Mouse (Mus musculus): ENCODE results near the gene Rnf148. TPM values are rescaled to one million over a fixed set of nuclear protein-coding genes. Genes with fewer than 3 reads are reported as not detected.

Gene Rnf148
- not detected in 2 replicates for polyA plus RNA-seq (2014; fragmentation: Nextera tagmentation; extraction: Ambion mirVana)

DNA sequence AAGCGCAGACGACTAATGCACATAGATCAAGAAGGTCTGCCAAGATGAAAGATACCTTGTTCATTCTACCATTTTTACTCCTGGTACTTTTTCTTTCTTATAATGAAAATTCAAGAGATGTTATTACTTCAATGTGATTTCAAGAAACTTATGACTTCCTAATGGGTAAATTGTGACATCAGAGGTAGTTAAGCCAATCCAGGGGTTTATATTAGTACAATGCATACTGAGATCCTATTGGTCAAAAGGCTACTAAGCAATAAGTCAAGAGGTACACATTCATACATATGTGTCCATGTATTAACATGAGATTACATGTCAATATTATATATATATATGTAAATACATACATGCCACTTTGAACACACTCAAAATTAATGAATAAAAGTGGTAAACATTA lies at the start of gene Rnf148:
TSS of gene Rnf148 (minus strand) at position 101 of the 400 bp plus-strand sequence.
- no peak within 1 kb of the TSS for H3K4me2 ChIP-seq (ENCODE audit: low read depth)
- WGBS: 96% methylated on average over 2 of the region's 2 CpGs
- H3K27ac ChIP-seq (ENCODE audit: low read depth, low read length): no peak within 1 kb of the TSS
- no peaks in the 10 kb centered on the region for H3K36me3 ChIP-seq (ENCODE audit: control insufficient read depth, insufficient read depth, low read length)
- H3K27me3 ChIP-seq (ENCODE audit: control insufficient read depth, insufficient read depth, low read length): no peaks in the 10 kb centered on the region
- no peak within 1 kb of the TSS for H3K9ac ChIP-seq (ENCODE audit: low read length)
- H3K9me3 ChIP-seq (ENCODE audit: control insufficient read depth, low read length): no peaks in the 10 kb centered on the region
- no peak within 1 kb of the TSS for H3K4me3 ChIP-seq (ENCODE audit: low read depth, low read length)
- ATAC-seq (ENCODE audit: insufficient read depth, low FRiP score, low TSS enrichment): no peak
- no peak for DNase-seq (ENCODE audit: low spot score)
- H3K4me1 ChIP-seq (ENCODE audit: control insufficient read depth, insufficient read depth, low read length): no peaks in the 10 kb centered on the region

GRCm38 (mm10) chr6:23700879-23701278 lies 45.9 kb upstream of the Rnf148 start:
- H3K4me1 ChIP-seq (ENCODE audit: control insufficient read depth, insufficient read depth, low read length): no peaks in the 10 kb centered on the region
- no peaks in the 10 kb centered on the region for H3K27me3 ChIP-seq (ENCODE audit: control insufficient read depth, insufficient read depth, low read length)
- no peak for ATAC-seq (ENCODE audit: insufficient read depth, low FRiP score, low TSS enrichment)
- H3K4me3 ChIP-seq (ENCODE audit: low read depth, low read length): no peak overlapping the region
- 86% methylated on average over 3 of the region's 3 CpGs for WGBS
- no peak overlapping the region for H3K4me2 ChIP-seq (ENCODE audit: low read depth)
- H3K9ac ChIP-seq (ENCODE audit: low read length): no peak overlapping the region
- no peaks in the 10 kb centered on the region for H3K9me3 ChIP-seq (ENCODE audit: control insufficient read depth, low read length)
- no peak overlapping the region for H3K27ac ChIP-seq (ENCODE audit: low read depth, low read length)
- no peaks in the 10 kb centered on the region for H3K36me3 ChIP-seq (ENCODE audit: control insufficient read depth, insufficient read depth, low read length)
- no peak for DNase-seq (ENCODE audit: low spot score)

DNA sequence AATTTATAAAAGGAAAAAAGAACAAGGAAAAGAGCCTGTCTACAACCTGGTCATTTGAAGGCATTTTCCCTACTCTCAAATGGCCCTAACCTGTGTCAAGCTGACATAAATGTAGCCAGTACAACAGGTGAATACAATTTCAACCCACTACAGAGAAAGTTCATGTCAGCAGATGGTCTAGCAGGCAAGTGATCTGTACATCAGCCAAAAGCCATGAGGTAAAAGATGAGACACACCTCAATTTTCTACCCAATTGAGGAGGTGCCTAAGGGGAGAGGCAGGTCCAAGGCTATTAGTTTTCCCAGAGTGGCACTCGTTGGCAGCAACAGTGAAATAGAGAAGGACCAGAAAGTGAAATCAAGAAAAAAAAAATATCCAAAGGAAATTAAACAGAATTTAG lies 23.2 kb upstream of the Rnf148 start:
- Histone ChIP-seq H3K9me3 (ENCODE audit: control insufficient read depth, low read length) (no peaks in the 10 kb centered on the region), H3K4me1 (ENCODE audit: control insufficient read depth, insufficient read depth, low read length) (no peaks in the 10 kb centered on the region), H3K27me3 (ENCODE audit: control insufficient read depth, insufficient read depth, low read length) (no peaks in the 10 kb centered on the region), H3K4me2 (ENCODE audit: low read depth) (no peak overlapping the region), H3K36me3 (ENCODE audit: control insufficient read depth, insufficient read depth, low read length) (no peaks in the 10 kb centered on the region), H3K4me3 (ENCODE audit: low read depth, low read length) (no peak overlapping the region), H3K27ac (ENCODE audit: low read depth, low read length) (no peak overlapping the region), H3K9ac (ENCODE audit: low read length) (no peak overlapping the region)
- WGBS: 72% methylated on average over 1 of the region's 1 CpGs
- DNase-seq (ENCODE audit: low spot score) (no peak), ATAC-seq (ENCODE audit: insufficient read depth, low FRiP score, low TSS enrichment) (no peak)

DNA sequence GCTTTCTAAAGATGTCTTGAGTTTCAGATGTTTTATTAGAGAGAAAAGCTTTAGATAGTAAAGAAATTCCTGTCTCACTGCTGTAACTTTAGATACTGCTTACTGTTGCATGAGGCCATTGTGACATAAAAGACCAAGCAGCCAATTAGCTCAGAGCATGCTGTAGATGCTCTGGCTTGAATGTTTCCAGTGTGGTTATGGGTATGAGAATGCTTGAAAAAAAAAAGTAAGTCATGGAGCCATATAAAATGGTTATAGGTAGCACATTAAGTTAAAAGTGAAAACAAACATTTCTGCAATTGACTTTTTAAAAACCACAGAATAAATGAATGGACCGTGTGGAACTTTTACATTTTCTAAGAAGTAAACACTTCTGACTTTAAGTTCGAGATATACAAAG lies 4.7 kb downstream of the Rnf148 start, which contains the start of gene Rnf133:
TSS of gene Rnf133 (minus strand) at position 101 of the 400 bp plus-strand sequence.
- Histone ChIP-seq H3K4me2 (ENCODE audit: low read depth) (no peak within 1 kb of the TSS), H3K9ac (ENCODE audit: low read length) (no peak within 1 kb of the TSS), H3K27me3 (ENCODE audit: control insufficient read depth, insufficient read depth, low read length) (no peaks in the 10 kb centered on the region), H3K4me3 (ENCODE audit: low read depth, low read length) (no peak within 1 kb of the TSS), H3K27ac (ENCODE audit: low read depth, low read length) (no peak within 1 kb of the TSS), H3K36me3 (ENCODE audit: control insufficient read depth, insufficient read depth, low read length) (no peaks in the 10 kb centered on the region), H3K4me1 (ENCODE audit: control insufficient read depth, insufficient read depth, low read length) (no peaks in the 10 kb centered on the region), H3K9me3 (ENCODE audit: control insufficient read depth, low read length) (no peaks in the 10 kb centered on the region)
- WGBS: 90% methylated on average over 2 of the region's 2 CpGs
- no peak for ATAC-seq (ENCODE audit: insufficient read depth, low FRiP score, low TSS enrichment)
- no peak for DNase-seq (ENCODE audit: low spot score)

DNA sequence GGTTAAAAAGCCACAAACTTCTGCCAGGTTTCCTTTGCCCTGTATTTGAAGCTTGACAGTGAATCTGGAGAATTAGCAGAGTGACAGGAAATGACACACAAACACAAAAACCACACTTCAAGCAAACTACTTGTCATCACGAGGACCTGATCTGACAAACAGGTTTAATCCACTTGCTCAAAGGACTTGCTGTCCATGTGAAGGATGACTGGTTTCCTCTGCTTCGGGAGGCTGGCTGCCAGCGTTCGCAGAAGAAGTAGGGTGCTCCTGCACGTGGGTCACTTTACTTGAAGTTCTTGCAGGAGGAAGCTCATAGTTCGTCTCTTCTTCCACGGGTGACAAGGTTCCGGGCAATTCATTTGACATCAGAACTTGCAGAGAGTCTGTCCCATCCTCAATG lies 6.2 kb downstream of the Rnf148 start:
- WGBS: 88% methylated on average over 8 of the region's 8 CpGs
- H3K9ac ChIP-seq (ENCODE audit: low read length): no peak overlapping the region
- no peaks in the 10 kb centered on the region for H3K4me1 ChIP-seq (ENCODE audit: control insufficient read depth, insufficient read depth, low read length)
- DNase-seq (ENCODE audit: low spot score) (no peak), ATAC-seq (ENCODE audit: insufficient read depth, low FRiP score, low TSS enrichment) (no peak)
- H3K4me3 ChIP-seq (ENCODE audit: low read depth, low read length): no peak overlapping the region
- no peak overlapping the region for H3K4me2 ChIP-seq (ENCODE audit: low read depth)
- no peaks in the 10 kb centered on the region for H3K9me3 ChIP-seq (ENCODE audit: control insufficient read depth, low read length)
- no peaks in the 10 kb centered on the region for H3K27me3 ChIP-seq (ENCODE audit: control insufficient read depth, insufficient read depth, low read length)
- no peaks in the 10 kb centered on the region for H3K36me3 ChIP-seq (ENCODE audit: control insufficient read depth, insufficient read depth, low read length)
- H3K27ac ChIP-seq (ENCODE audit: low read depth, low read length): no peak overlapping the region

DNA sequence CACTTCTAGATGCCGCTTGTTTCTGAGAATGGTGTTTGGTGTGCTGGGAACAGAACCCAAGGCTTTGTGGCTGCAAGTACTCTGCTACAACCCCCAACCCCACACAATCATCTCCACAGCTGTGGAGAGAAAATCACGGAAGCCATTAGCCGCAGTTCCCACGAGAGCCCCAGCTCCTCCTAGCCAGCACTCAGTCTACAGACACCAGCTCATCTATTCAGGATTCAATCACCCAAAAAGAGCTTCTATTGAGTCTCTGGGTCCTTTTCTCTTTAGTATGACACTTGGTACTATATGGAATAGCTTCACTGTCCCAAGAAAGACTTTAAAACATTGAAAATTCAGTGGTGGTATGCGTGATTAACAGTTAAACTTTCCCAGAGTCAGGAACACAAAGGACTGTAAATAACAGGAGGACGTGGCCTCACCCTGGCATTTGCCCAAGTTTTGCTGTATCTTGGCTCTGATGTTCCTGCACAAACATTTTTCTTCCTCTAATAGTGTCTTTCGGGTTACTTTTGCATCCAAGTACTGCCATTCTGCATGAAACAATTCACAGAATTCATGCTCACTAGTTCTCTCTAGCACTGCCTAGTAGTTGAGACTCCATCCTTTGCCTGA lies 7.2 kb downstream of the Rnf148 start:
- ATAC-seq (ENCODE audit: insufficient read depth, low FRiP score, low TSS enrichment): no peak
- Histone ChIP-seq H3K27me3 (ENCODE audit: control insufficient read depth, insufficient read depth, low read length) (no peaks in the 10 kb centered on the region), H3K4me2 (ENCODE audit: low read depth) (no peak overlapping the region), H3K4me1 (ENCODE audit: control insufficient read depth, insufficient read depth, low read length) (no peaks in the 10 kb centered on the region), H3K9me3 (ENCODE audit: control insufficient read depth, low read length) (no peaks in the 10 kb centered on the region), H3K36me3 (ENCODE audit: control insufficient read depth, insufficient read depth, low read length) (no peaks in the 10 kb centered on the region), H3K4me3 (ENCODE audit: low read depth, low read length) (no peak overlapping the region), H3K27ac (ENCODE audit: low read depth, low read length) (no peak overlapping the region), H3K9ac (ENCODE audit: low read length) (no peak overlapping the region)
- no peak for DNase-seq (ENCODE audit: low spot score)
- WGBS: 81% methylated on average over 7 of the region's 7 CpGs

DNA sequence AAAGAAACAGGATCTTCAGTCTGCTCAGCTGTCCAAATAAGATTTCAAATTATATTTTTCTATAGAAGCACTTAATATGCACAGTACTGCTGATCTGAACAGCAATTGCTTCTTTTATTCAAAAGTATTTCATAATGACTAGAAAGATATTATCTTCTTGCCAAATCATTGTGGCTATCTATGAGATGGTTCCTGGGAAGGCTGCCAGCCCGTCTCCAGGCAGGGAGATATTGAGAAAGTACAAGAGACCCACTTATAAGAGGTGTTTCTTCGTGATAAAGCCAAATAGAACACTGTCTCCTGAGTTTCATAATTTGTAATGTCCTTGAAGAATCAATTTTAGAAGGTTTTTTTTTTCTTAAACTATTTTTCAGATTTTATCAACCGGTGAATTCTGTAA lies 17.9 kb downstream of the Rnf148 start:
- H3K9me3 ChIP-seq (ENCODE audit: control insufficient read depth, low read length): no peaks in the 10 kb centered on the region
- no peak overlapping the region for H3K4me3 ChIP-seq (ENCODE audit: low read depth, low read length)
- 84% methylated on average over 3 of the region's 3 CpGs for WGBS
- no peaks in the 10 kb centered on the region for H3K27me3 ChIP-seq (ENCODE audit: control insufficient read depth, insufficient read depth, low read length)
- no peaks in the 10 kb centered on the region for H3K4me1 ChIP-seq (ENCODE audit: control insufficient read depth, insufficient read depth, low read length)
- no peaks in the 10 kb centered on the region for H3K36me3 ChIP-seq (ENCODE audit: control insufficient read depth, insufficient read depth, low read length)
- no peak for DNase-seq (ENCODE audit: low spot score)
- no peak overlapping the region for H3K9ac ChIP-seq (ENCODE audit: low read length)
- H3K27ac ChIP-seq (ENCODE audit: low read depth, low read length): no peak overlapping the region
- ATAC-seq (ENCODE audit: insufficient read depth, low FRiP score, low TSS enrichment): no peak
- no peak overlapping the region for H3K4me2 ChIP-seq (ENCODE audit: low read depth)

DNA sequence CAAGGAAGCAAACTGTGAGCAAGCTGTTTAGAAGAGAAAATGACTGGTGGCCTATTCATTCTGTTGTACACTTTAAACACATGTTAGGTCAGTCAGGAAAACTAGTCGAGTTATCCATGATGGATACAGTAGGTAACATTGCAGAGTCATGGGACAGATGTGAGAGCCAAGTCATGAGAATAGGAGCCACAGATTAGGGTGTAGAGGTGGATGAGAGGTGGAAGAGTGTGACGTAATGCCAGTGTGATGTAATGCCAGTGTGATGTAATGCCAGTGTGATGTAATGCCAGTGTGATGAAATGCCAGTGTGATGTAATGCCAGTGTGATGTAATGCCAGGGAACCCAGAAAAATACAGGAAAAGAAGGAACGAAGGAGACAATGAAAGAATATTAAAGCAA lies 19.7 kb downstream of the Rnf148 start:
- no peak overlapping the region for H3K4me2 ChIP-seq (ENCODE audit: low read depth)
- no peak overlapping the region for H3K27ac ChIP-seq (ENCODE audit: low read depth, low read length)
- ATAC-seq (ENCODE audit: insufficient read depth, low FRiP score, low TSS enrichment): no peak
- DNase-seq (ENCODE audit: low spot score): no peak
- no peaks in the 10 kb centered on the region for H3K36me3 ChIP-seq (ENCODE audit: control insufficient read depth, insufficient read depth, low read length)
- H3K4me1 ChIP-seq (ENCODE audit: control insufficient read depth, insufficient read depth, low read length): no peaks in the 10 kb centered on the region
- H3K9me3 ChIP-seq (ENCODE audit: control insufficient read depth, low read length): no peaks in the 10 kb centered on the region
- no peak overlapping the region for H3K9ac ChIP-seq (ENCODE audit: low read length)
- H3K4me3 ChIP-seq (ENCODE audit: low read depth, low read length): no peak overlapping the region
- no peaks in the 10 kb centered on the region for H3K27me3 ChIP-seq (ENCODE audit: control insufficient read depth, insufficient read depth, low read length)
- 87% methylated on average over 3 of the region's 3 CpGs for WGBS

- no peak overlapping the region for H3K9ac ChIP-seq (ENCODE audit: low read length)
- H3K36me3 ChIP-seq (ENCODE audit: control insufficient read depth, insufficient read depth, low read length): no peaks in the 10 kb centered on the region
- WGBS: 75% methylated on average over 9 of the region's 9 CpGs
- H3K27me3 ChIP-seq (ENCODE audit: control insufficient read depth, insufficient read depth, low read length): no peaks in the 10 kb centered on the region
- ATAC-seq (ENCODE audit: insufficient read depth, low FRiP score, low TSS enrichment) (no peak), DNase-seq (ENCODE audit: low spot score) (no peak)
- no peak overlapping the region for H3K27ac ChIP-seq (ENCODE audit: low read depth, low read length)
- no peaks in the 10 kb centered on the region for H3K4me1 ChIP-seq (ENCODE audit: control insufficient read depth, insufficient read depth, low read length)
- no peak overlapping the region for H3K4me2 ChIP-seq (ENCODE audit: low read depth)
- H3K4me3 ChIP-seq (ENCODE audit: low read depth, low read length): no peak overlapping the region
- H3K9me3 ChIP-seq (ENCODE audit: control insufficient read depth, low read length): no peaks in the 10 kb centered on the region
These were observed 20.9 kb downstream of the Rnf148 start for GRCm38 (mm10) chr6:23634016-23634415.
